Mouse (Mus musculus) ES-CJ7 (cell line): ENCODE measurements around the gene Usp22.
"Not testable (repeated sequence)": the region's sequence is repeated elsewhere in the genome, so short reads cannot be mapped to it uniquely, and the experiment has no call there.

ENCODE experiments used
- DNase-seq: peaks from one replicate; pipeline ENCODE4 v3.0.0; 2011; ENCODE audit warnings: low read depth, low spot score

Gene Usp22

DNA sequence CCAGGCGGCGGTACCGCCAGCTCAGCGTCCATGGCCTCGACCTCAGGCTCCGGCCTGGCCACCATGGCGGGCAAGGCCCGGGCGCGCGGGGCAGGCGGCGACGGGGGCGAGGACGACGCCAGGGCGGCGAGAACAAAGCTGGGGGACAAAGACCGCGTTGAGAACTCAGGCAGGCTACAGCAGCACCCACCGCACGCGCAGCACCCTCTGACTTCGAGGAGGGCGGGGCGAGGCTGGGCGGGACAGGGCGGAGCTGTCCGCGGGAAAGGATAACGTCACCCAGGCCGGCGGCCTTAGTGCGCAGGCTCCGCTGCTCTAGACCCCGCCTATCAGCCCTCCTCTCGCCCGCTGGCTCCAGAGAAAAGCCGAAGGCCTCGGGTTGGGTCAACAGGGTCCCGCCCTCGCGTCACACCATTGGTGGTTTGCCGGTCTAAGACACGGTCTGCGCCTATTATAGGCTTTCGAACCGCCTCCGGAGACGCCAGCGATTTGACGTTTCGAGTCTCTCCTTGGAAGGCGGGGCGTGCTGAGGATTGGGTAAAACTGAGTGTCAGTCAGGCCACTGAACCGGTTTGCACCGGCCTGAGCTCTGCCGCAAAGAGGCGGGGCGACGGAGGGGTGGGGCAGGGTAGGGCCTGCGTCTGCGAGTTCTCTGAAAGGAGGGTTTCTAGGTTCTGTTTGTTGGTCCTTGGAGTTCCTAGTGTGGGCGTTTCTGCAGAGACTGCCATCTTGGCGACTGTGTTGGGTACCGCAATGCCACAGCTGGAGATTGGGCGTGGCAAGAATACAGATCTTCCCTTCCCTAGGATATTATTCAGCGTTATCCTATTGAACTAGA lies at the start of gene Usp22:
TSS of gene Usp22 (minus strand) at position 235 of the 838 bp plus-strand sequence.
- DNase-seq: peak; percentile 100

DNA sequence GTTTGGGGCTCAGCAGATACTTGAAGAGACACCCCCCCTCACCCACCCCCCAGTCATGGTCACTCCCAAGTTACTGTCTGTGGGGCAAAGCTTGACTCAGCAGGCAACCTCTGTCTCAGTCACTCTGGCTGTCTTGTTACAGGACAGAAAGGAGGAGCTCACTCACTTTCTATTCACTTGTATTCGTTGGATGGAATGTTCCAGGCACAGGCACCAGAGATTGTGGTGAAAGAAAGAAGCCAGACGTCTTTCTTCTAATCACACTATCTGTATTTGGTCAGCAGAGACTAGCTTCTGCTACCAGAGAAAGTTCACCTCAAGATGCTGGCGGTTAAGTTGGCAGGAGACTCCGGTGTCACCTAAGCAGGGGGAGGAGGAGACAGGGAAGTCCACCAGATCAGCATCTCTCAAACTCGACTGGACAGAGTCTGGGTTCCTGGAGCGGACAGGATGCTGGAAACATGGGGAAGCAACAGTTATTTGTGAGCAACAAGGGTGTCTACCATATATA lies 49.4 kb upstream of the Usp22 start:
- no peak for DNase-seq

DNA sequence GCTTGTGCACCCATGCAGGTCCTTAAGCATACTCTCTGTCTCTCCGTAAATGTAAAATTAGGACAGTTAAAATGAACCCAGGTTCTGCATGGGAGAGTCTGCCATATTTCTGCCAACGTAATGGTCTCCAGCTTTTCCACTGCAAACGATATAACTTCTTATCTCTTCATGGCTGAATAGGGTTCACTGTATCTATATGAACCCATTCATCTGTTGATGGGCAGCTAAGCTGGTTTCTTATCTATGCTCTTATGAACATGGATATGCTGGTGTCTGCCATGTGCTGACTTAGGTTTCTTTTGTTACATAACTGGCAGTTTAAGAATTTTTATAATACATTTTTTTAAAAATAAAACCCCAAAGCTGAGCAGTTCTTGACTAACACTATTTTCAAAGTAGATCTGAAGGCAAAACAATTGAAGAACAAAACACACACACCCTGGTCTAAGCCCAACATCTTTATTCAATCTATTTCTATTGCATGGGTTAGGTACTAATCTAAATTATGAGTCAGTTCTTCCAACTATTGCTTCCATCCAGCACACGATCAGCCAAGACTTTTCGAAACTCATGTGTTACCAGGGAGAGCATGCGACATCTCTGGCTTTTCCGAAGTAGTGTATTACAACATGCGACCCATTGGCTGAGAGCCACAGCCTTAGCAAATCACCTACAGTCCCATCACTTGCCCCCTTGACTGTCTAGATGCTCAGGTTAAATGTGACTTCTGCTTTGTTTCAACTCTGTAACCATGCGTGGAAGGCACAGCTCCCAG lies 48.3 kb upstream of the Usp22 start:
- no peak for DNase-seq

DNA sequence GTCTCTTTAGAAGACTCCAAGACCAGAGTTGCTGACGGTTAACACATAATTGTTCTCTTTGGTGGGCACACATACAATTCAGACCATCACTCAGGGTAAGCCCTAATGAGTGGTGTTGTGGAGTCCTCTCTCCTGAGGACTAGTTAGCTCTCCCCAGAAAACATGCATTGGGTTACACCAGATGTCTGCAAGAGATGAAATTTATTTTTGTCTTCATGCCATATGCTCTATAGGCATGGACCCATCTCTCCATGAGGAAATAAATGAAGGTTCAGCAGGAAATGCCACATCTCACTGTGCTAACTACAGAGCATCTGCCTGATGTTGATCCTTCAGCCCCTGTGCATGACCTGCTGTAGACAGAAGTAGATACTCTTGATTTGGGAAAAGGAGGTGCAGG lies 47.2 kb upstream of the Usp22 start:
- no peak for DNase-seq

DNA sequence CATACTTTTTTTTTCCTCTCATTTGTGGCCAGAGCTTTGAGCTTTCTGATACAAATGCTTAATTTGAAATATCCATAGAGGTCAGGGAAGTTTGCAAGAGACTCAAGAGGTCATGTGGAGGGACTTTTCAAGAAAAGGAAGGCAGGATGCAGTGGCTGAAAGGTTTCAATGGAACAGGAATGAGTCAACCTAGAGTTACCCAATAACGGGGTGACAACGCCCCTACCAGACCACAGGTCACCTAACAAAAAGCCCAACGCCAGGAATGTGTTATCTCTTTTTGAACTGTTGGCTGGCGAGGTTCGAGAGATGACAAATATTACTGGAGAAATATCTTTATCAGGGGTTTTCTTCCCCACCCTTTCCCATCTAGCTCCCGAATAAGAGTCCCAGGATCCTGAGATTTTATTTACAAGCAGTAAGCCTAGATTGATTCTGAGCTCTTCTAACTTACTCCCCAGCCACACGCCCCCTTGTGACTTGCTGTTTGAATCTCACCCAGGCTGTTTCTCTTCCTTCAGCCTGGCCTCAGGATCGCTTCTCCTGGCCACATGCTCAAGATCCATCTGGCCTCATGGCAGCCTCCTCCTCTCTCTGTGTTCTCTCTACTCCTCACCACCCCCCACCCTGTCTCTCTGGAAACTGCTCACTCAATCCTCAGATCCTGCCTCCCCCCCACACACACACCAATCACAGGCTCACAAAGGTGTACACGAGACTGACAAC lies 45.5 kb upstream of the Usp22 start:
- peak; percentile 58 for DNase-seq

DNA sequence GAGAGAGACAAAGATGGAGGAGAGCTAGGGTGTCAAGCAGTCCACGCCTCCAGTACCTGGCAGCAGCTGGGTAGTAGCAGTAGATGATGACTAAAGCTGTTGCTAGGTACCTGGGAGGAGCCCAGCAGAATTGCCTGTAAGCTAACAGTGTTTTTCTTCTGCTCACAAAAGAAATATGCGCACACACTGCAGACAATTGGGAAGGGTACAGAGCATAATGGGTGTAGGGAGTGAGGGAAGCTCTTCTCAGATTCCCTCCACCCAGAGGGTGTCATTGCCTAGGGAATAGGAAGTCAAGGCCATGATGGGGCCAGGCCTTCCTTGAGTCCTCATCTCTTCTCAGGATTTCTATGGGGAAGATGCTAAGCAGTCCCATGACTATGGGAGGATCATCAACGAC lies 41.1 kb upstream of the Usp22 start:
- peak; percentile 83 for DNase-seq

DNA sequence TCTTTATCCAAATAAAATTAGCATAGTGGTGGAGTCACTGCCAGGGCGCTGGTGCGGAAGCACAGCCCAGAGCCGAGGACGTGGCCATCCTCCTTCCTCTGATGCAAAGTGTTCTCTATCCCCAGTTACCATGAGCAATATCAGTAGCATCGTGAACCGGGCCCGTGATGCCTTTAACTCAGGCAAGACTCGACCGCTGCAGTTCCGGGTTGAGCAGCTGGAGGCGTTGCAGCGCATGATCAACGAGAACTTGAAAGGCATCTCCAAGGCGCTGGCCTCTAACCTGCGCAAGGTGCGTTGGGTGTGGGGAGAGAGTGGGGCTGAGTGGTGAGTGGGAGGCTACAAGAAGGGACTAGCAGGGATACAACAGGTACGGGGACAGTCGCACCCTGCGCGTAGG lies 37.2 kb upstream of the Usp22 start:
- peak; percentile 66 for DNase-seq

DNA sequence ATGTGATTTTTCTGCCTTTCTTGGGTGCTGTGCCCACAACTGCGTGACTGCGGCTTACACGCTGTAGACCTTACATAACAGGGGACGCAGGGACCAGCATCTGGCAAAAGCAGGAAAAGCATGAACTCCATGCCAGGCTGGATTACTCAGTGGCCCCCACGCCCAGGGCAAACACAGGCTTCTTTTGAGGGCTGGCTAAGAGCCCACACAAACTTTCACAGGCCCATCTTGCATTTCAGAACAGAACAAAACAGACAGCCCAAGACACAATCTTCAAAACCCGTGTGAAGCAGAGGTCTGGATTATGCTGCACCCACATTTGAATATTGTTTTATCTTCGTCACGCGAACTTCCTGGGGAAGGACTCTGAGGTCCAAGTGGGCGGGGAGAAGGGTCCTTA lies 33.5 kb upstream of the Usp22 start:
- no peak for DNase-seq

DNA sequence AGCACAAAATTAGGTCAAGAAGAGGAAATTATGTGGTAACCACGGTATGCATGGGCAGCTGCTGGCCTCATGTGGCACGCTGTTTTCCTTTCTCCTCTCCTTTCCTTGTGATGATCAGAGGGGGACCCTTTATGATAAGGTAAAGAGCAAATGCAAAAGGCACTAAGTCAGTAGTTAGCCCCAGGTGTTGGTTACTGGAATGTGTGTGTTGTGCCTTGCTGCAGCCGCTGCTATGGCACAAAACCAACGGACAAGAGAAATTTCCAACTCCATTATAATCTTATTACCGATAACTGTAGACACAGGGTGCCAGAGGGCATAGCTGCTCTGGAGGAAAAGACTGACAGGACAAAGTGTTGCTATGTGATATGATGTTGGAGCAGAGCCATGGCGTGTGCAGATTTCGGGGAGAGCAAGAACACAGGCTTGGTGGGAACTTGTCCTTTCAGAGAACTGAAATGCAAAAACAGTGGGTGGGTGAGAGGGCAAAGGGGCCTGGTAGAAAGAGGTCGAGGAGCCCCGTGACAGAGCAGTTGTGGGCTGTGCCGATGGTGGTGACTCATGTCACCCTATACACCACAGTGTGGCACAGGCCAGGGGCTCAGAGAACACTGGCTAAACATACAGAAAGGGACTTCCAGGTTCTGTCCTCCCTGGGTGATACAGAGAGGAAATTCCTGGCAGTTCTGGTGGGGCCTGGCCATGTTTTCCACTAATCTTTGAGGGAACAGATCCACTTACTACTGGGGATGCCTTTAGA lies 32.8 kb upstream of the Usp22 start, which contains the start of gene Aldh3a1:
TSS of gene Aldh3a1 (plus strand) at position 51 of the 760 bp plus-strand sequence.
- no peak for DNase-seq

DNA sequence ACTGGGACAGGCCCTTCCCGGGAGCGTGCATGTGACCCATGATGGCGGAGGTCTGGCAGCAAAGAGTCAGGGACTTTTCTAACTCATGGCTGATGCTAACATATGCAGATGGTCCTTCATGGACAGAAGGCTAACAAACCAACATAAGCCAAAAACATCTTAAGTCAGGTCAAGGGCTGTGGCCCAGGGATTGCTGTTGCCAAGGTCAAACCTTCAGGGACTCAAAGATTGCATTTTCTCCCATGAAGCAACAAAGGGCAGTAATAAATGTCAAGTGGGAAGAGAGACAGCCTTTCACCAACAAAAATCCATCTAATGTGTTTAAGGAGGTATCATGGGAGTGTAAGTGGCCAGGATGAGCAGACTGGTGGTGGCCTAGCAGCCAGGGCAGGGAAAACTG lies 31.3 kb upstream of the Usp22 start:
- DNase-seq: no peak

DNA sequence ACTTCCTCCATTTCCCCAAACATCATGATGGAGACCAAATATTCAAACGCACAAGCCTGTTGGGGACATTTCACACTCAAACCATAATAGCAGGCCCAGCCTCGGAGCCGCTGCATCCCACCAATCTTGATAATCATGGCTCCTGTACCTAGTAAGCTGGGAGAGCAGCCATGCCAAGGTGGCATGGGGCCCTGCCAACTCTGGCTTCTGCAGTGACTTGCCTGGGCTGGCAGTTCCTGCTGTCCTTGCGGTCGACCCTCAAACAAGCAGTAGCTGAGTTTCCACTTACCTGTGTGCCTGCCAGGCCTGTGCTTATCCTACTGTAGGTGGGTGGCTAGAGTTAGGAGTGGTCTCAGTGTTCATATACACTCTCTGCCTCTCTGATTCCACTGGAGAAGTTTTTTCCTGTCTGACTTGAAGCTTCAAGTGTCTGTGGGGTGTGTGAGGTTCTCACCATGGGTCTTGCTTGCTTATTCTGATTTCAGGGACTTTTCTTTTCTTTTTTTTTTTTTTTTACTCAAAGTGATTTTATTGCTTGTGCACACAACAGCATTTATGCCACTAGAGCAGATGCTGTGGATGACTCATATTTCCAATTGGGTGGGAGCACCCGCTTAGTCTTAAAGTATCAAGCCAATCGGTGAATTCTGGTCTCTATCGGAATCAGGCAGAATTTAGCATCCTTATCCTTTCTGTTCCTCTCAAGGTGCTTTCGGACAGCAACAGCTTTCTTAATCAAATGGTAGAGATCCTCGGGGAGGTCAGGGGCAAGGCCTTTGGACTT lies 30.5 kb upstream of the Usp22 start:
- DNase-seq: no peak

DNA sequence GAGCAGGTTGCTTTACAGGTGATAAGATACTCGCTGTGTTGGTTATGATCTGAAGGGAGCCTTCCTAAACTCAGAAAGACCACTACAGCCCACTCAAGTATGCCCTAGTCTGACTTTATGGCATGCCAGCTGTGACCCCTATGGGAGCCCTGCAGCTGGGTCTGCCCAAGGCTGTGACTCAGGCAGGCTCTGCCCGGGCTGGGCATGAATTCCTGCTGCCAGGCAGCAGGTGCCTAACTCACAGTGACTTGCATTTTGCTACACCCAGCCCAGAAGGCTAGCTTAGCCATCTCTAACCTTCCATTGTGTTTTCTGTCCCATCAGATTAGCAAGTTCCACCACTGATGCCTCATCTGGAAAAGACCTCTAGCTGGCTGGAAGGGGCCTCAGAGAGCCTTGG lies 28.0 kb upstream of the Usp22 start:
- DNase-seq: no peak

DNA sequence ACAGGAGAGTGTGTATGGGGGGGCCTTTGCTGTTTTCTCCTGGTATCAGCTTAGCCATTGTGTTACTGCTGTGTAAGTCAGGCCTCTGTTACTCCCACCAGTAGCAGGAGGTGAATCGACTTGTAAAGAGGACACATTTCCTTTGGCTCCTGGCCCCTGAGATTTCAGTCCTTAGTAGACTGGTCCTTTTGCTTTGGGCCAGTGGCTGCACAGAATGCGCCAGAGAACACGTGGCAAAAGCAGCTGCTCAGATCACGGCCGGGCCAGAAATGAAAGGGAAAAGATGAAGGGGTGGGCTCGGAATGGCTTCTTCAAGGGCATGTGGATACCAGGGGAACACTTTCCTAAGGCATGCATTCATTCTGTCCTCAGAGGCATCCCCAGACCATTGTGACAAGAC lies 27.3 kb upstream of the Usp22 start:
- no peak for DNase-seq

DNA sequence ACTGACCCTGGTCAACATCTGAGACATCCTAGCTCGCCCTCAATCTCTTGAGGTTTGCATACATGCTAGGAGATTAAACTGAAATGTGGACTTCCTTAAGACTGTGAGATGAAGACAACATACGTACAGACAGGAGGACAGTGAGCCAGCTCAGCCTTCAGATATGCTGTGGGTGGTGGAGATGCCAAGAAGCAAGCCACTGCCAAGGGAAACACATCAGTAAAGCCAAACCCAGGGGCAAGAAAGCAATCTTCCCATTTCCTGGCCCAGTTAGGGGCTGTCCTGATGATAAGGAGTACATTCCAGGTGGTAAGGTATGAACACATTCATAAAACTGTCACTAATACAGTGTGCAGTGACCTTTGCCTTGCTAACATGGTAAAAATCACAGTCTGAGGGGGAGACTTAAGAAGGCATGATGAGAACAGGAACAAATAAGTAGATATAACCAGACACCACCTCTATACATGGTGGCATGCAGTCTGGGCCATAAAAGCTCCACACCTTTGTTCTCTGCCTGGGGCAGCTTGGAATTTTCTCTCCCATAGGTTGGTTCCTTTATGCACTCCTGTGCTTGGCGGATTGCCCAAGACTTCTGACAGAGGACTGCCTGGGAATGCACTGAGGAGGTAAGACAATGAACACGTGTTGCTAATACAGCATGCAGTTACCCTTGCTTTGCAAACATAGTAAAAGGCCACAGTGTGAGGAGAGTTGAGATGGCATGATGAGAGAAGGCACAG lies 24.9 kb upstream of the Usp22 start:
- DNase-seq: no peak

DNA sequence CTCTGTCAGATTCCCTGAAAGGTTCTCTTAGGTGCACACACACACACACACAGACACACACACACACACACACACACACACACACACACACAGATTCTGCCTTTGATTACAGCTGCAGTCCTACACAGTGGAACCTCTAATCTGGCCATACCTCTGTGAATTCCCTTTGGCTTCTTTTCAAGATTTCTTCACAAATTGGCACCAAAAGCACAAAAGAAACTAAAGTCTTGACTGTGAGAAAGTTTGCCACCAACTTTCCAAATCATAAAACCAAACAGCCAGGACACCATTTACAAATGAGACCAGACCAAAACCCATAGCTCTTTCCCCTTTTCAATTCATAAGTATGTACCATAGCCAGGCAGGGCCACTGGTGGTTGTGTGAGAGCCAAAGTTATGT lies 23.1 kb upstream of the Usp22 start:
- DNase-seq: no peak

DNA sequence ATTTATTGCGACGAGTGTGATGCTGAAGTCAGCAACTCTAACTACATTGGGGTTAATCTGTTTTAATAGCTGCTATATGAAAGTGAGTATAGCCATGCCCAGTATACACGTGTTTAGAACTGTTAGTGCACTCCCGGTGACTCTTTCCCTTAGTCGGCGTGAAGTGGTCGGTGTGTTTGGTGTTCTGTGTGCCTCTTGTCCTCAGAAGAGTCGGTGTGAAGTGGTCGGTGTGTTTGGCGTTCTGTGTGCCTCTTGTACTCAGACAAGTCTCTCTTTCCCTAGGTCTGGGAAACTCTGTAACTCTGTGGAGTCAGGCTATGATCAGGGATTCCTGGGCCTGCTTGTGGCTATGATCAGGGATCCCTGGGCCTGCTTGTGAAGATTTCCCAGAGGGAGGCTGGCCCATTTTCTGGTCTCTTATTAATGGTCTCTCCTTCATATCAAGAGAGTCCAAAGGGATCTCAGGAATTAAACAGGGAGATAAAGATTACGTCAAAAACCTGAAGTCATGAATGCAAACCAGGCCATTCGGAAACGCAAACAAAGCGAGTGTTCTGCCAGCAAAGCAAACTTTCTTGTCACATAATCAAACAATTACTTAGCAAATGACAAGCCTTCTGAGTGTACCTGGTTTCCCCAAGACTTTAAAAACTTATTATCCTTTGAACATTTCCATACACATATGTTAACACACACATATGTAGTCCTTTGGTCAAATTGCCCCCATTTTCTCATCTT lies 21.9 kb upstream of the Usp22 start:
- DNase-seq: no peak

DNA sequence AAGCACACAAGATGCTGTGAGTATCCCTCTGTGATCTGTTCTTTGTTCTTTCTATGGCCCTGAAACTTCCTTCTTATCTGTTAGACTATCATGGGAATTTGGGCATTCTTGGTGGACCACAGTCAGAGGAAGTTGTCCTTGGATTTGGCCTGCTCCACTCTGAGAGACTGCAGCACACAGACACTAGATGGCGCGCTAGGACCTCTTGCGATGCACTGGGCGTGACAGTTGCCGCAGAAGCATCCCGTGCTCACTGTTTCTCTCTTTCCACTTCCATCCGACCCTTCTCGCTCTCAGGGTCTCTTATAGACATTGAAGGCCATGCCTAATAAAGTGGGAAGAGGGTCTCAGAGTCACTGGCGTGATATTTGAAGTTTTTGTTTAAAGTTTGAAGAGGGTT lies 18.5 kb upstream of the Usp22 start:
- DNase-seq: peak; percentile 86

DNA sequence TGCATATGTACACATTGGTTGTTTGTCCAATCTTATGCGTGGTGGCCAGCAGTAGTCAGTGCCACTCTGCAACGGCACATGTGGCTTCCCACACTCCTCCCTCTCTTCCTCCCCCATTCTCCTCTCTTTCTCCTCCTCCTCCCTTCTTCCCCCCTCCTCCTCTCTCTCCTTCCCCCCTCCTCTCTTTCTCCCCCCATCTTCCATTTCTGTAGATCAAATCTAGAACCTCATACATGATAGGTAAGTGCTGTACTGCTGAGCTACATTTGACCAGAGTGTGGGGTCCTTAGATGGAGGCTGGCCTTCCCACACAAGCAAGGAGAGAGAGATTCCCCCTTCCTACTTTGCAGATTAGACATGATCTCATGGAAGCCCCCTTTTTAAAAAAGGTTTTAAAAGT lies 17.9 kb upstream of the Usp22 start:
- no peak for DNase-seq

DNA sequence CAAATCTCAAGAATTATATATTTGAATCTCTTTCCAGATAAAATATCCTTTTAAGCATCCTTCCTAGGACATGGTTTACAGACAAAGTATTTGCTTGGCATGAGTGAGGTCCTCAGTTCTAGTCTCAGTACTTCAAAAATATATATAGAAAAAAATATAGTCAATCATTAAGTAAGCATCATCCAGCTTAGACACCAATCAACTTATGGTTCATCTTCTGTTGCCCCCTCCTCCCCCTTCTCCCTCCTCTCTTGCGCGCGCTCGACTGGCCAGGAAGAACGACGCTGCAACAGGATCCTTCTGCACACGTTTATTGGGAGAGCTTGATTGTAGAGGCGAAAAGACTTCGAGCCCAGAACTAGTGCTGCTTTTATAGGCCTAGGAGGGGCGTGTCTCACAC lies 17.3 kb upstream of the Usp22 start:
- not testable (repeated sequence) for DNase-seq
